Mouse (Mus musculus): ENCODE measurements around the gene Vip.

Vip gene

GRCm38 (mm10) chr10:5639112-5639511, at the start of gene Vip:
TSS of gene Vip (plus strand) at chr10:5639218.
- DNase-seq (ENCODE audit: low spot score in 2 of 2): no peak

GRCm38 (mm10) chr10:5591061-5591460, 48.0 kb upstream of the Vip start:
- no peak for DNase-seq (ENCODE audit: low spot score in 2 of 2)

- no peak for DNase-seq (ENCODE audit: low spot score in 2 of 2)
Observed at GRCm38 (mm10) chr10:5591996-5592395, 47.0 kb upstream of the Vip start.

- DNase-seq (ENCODE audit: low spot score in 2 of 2): no peak
Observed at GRCm38 (mm10) chr10:5593464-5593863, 45.6 kb upstream of the Vip start, which contains the start of gene Myct1. TSS of gene Myct1 (plus strand) at chr10:5593775.

GRCm38 (mm10) chr10:5594457-5594856, 44.6 kb upstream of the Vip start:
- no peak for DNase-seq (ENCODE audit: low spot score in 2 of 2)

GRCm38 (mm10) chr10:5596559-5596958, 42.5 kb upstream of the Vip start:
- no peak for DNase-seq (ENCODE audit: low spot score in 2 of 2)

- DNase-seq (ENCODE audit: low spot score in 2 of 2): peak; percentile 19 to 28
Observed at GRCm38 (mm10) chr10:5600123-5600522, 38.9 kb upstream of the Vip start.

- no peak for DNase-seq (ENCODE audit: low spot score in 2 of 2)
Observed at GRCm38 (mm10) chr10:5603512-5603911, 35.5 kb upstream of the Vip start.

GRCm38 (mm10) chr10:5604371-5604770, 34.6 kb upstream of the Vip start:
- DNase-seq (ENCODE audit: low spot score in 2 of 2): no peak

GRCm38 (mm10) chr10:5608874-5609273, 30.1 kb upstream of the Vip start:
- no peak for DNase-seq (ENCODE audit: low spot score in 2 of 2)

- no peak for DNase-seq (ENCODE audit: low spot score in 2 of 2)
Observed at GRCm38 (mm10) chr10:5615186-5616040, 23.6 kb upstream of the Vip start.

GRCm38 (mm10) chr10:5626268-5626667, 12.8 kb upstream of the Vip start:
- no peak for DNase-seq (ENCODE audit: low spot score in 2 of 2)

GRCm38 (mm10) chr10:5633672-5634200, 5.3 kb upstream of the Vip start:
- DNase-seq (ENCODE audit: low spot score in 2 of 2): peak in 1 of 2 experiments; percentile 19

- no peak for DNase-seq (ENCODE audit: low spot score in 2 of 2)
Observed at GRCm38 (mm10) chr10:5634336-5634735, 4.7 kb upstream of the Vip start.

GRCm38 (mm10) chr10:5637322-5637721, 1.7 kb upstream of the Vip start:
- no peak for DNase-seq (ENCODE audit: low spot score in 2 of 2)

GRCm38 (mm10) chr10:5681275-5681674, 42.3 kb downstream of the Vip start:
- no peak for DNase-seq (ENCODE audit: low spot score in 2 of 2)

- DNase-seq (ENCODE audit: low spot score in 2 of 2): no peak
Observed at GRCm38 (mm10) chr10:5685608-5686007, 46.6 kb downstream of the Vip start.

- no peak for DNase-seq (ENCODE audit: low spot score in 2 of 2)
Observed at GRCm38 (mm10) chr10:5694351-5694750, 55.3 kb downstream of the Vip start.
